Mouse (Mus musculus) layer of hippocampus, postnatal 10 days (tissue): ENCODE results near the gene Slc25a28. TPM values are rescaled to one million over a fixed set of nuclear protein-coding genes. Genes with fewer than 3 reads are reported as not detected.

ENCODE experiments used
- DNase-seq, 2 experiments: peaks; one replicate each; pipeline ENCODE4 v3.0.0; 2021; ENCODE audit warnings: low spot score in 2 of 2
- microRNA-seq, 2 experiments: library from miRNA; unstranded; fragments of <30 nt; microRNA quantifications; one replicate each; pipeline ENCODE4 v1.2.0; 2021
- total RNA-seq, 2 experiments: library from RNA; stranded (reverse); gene quantifications; 2 replicates each; pipeline ENCODE4 v1.2.3; 2021

Slc25a28 gene
- total RNA-seq, 2 experiments from 2014 or later = 36.2 to 40.2 TPM

GRCm38 (mm10) chr19:43642843-43643242 lies 31.8 kb downstream of the Slc25a28 start:
- DNase-seq = no peak

- no peak for DNase-seq
These were observed 32.8 kb downstream of the Slc25a28 start for GRCm38 (mm10) chr19:43641833-43642232.

- peak; percentile 84 to 86 for DNase-seq
These were observed 44.0 kb downstream of the Slc25a28 start for GRCm38 (mm10) chr19:43630466-43631251.

- DNase-seq = no peak
These were observed 45.6 kb downstream of the Slc25a28 start for GRCm38 (mm10) chr19:43629088-43629487.

GRCm38 (mm10) chr19:43627345-43627744 lies 47.3 kb downstream of the Slc25a28 start:
- no peak for DNase-seq

GRCm38 (mm10) chr19:43626160-43626559 lies 48.5 kb downstream of the Slc25a28 start:
- DNase-seq = no peak

GRCm38 (mm10) chr19:43623913-43624312 lies 50.8 kb downstream of the Slc25a28 start:
- DNase-seq = no peak

DNA sequence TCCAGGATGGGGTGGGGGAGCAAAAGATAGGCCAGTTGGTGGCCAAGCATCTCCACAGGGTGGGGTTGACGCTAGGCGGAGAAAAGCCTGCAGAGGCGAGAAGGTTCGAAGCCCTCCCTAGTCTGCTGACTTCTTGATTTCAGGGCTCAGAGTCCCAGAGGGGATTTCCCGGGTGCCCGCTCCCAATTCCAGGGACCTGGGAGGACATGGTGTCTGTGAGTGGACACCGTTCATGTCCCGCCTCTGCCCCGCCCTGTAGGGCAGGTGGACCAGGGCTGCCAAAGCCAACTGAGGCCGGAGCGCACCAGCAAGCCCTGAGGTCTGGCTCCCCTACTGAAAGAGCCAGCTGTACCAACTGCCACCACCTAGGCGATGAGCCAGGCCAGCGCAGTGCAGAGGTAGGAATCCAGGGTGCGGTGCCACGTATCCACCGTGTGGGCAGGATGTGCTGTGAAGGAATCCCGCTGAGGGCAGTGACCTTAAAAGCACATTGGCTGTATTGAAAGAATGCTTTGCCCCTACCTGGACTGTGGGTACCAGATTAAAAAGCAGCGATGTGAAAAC lies 54.7 kb downstream of the Slc25a28 start:
- DNase-seq = no peak

DNA sequence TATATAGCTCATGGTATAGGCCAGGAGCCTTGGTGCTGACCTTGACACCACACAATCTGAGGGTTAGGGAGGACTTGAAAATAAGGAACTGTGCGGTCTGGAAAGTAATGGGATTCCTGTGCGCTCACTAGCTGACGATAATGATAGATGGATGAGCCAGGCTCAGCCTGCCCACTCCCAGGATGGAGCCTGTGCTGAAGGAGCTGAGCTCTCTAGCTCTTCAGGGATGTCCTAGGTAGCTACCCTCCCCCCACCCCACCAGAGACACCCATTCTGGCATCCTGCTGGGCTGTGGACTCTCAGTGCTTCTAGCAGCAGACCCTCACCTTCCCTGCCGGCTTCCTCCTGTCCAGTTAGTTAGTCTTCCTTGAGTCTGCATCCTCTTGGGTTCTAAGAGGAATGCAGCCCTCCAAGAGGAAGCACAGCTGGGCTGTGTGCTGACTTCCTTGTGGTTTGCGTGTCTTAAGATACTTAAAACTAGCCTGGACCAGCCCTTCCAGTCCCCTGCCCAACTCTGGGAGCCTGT lies 56.1 kb downstream of the Slc25a28 start:
- DNase-seq = no peak

DNA sequence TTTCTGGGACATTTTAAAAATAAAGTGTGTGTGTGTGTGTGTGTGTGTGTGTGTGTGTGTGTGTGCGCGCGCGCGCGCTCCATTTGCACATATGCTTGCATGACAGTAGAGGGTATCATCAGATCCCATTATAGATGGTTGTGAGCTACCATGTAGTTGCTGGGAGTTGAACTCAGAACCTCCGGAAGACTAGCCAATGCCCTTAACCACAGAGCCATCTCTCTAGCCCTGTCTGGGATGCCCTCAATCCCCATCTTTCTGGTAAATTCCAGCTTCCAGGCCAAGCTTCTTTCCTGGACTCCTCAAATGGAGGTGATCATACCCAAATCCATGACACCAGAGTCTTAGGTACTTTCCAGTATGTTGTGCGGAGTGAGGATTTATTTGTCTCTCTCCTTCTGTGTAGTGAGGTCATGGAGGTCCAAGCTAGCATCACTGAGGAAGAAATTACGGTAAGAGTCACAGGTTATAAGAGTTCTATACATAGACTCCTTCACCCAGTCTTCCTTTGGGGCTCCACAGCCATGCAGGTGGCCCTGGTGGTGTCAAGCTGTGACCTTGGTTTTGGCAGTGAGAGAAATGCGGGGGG lies 56.8 kb downstream of the Slc25a28 start:
- DNase-seq = no peak

GRCm38 (mm10) chr19:43616889-43617288 lies 57.8 kb downstream of the Slc25a28 start:
- DNase-seq = no peak

DNA sequence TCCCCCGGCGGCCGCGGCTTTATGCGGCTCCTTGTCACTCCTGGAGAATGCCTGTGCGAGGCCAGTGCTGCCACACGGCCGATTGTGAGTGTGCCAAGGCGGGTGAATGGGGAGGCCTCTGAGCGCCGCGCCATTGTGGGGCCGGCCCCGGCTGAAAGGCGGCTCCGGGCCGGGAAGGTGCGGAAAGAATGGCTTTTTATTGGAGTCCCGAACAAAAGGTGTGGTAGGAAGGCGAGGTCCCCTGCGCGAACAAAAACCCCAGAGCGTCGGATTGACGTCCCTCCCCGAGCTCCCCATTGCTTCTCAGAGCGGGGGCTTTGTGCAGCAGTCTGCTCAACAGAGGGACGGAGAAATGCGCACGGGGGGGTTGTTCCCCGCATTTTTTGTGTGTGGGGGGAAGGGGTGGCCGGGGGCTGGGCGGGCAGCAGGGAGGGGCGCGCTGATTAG lies 58.2 kb downstream of the Slc25a28 start:
- DNase-seq = no peak

DNA sequence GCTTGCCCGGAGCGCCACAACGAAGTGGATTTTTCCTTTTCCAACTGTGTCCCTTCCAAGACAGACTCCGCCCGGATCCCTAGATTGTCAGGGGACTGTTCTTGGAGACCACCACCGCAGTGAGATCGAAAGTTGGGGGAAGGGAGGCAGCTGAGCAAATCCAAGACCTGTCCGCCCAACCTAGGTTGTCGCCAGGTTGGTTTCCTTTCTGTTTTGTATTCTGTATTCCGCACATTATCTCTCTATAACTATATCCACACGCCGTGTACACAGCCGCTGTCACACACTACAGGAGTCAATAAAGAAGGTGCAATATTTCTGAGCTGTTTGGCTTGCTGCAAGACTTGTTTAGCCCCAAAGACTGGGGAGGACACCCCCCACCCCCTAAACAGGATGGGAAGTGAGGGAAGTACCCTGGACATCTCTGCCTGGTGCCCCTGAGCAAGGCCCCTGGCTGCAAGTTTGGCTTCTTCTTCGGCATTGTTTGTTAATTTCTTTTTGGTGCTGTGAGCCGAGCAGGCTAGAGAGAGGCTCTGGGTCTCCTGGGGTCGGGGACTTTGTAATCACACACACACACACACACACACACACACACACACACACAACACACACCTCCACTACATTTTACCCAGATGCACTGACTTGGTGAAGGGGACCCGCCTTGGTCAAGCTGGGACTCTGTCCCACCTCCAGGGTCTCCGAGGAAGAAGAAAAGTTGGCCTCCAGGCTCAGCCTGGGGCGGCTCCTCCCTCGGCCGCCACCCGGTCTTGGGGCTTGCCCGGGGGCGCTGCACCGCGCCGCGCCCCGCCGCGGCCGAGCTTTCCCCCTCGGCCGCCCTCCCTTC lies 58.9 kb downstream of the Slc25a28 start:
- DNase-seq = no peak

DNA sequence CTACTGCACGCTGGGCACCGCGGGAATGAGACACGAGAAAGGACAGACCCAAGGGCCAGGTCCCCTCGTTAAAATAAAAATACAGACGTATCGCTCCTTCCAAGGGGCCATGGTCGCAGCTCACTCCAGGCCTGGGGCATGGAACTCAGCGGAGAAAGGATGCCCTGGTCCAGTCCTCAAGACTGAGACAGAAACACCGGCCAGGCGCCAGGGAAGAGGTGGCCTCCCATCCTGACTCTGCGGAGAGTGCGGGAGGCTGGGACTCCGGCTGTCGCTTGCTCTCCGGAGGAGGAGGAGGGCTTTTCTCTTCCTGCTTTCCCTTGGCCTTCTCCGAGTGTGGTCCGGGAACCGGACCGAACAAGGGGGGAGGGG lies 59.6 kb downstream of the Slc25a28 start:
- DNase-seq = no peak

- DNase-seq = no peak
These were observed 60.2 kb downstream of the Slc25a28 start for GRCm38 (mm10) chr19:43614341-43615073.

Small RNA genes within 50 kb of the gene (microRNA-seq; reads per million reads assigned to microRNA genes)
- gene Gm22646 = 0 reads per million in 2 experiments

Other genes starting within 250 kb of the Slc25a28 start
- 10 to 100 TPM; 34.1 to 34.5 TPM for gene Cnnm1, start 234.4 kb downstream of the Slc25a28 start, total RNA-seq
- 100 to 1,000 TPM; 185 to 197 TPM for gene Got1, start 150.3 kb downstream of the Slc25a28 start, total RNA-seq
- not detected for gene Nkx2-3, start 62.6 kb downstream of the Slc25a28 start, total RNA-seq
- gene Entpd7, start 14.8 kb upstream of the Slc25a28 start, total RNA-seq = 10 to 100 TPM; 26.3 to 28.5 TPM
- gene Cutc, start 78.1 kb upstream of the Slc25a28 start, total RNA-seq = 1 to 10 TPM; 5.3 to 6.2 TPM
- gene Cox15, start 78.1 kb upstream of the Slc25a28 start, total RNA-seq = 10 to 100 TPM; 17.9 to 20.6 TPM
- under 1 TPM; 0.07 to 0.18 TPM for gene Abcc2, start 107.3 kb upstream of the Slc25a28 start, total RNA-seq